Mouse (Mus musculus) liver, adult 2 months (tissue): Measurements from ENCODE around the gene Csmd2.

ENCODE experiments used
- CTCF ChIP-seq: fragments of 200-500 bp; IDR thresholded peaks from 2 replicates; pipeline ENCODE4 v1.5.1; 2011; ENCODE audit warnings: low read depth, low read length, control low read depth
- POLR2A ChIP-seq: fragments of 200-500 bp; IDR thresholded peaks from 2 replicates; pipeline ENCODE4 v1.6.1; 2011; ENCODE audit warnings: low read length, control low read depth; ENCODE audit not compliant: insufficient read depth; ENCODE audit errors: extremely low read depth

GRCm38 (mm10) chr4:128317951-128318350 lies 330.3 kb downstream of the Csmd2 start:
- TF ChIP-seq POLR2A (no peak), CTCF (no peak)
